Mouse (Mus musculus): ENCODE data around the gene Capg. TPM values are rescaled to one million over a fixed set of nuclear protein-coding genes. Genes with fewer than 3 reads are reported as not detected.

Gene Capg
- polyA plus RNA-seq, 1 experiment from 2014 or later: 75.8 TPM

DNA sequence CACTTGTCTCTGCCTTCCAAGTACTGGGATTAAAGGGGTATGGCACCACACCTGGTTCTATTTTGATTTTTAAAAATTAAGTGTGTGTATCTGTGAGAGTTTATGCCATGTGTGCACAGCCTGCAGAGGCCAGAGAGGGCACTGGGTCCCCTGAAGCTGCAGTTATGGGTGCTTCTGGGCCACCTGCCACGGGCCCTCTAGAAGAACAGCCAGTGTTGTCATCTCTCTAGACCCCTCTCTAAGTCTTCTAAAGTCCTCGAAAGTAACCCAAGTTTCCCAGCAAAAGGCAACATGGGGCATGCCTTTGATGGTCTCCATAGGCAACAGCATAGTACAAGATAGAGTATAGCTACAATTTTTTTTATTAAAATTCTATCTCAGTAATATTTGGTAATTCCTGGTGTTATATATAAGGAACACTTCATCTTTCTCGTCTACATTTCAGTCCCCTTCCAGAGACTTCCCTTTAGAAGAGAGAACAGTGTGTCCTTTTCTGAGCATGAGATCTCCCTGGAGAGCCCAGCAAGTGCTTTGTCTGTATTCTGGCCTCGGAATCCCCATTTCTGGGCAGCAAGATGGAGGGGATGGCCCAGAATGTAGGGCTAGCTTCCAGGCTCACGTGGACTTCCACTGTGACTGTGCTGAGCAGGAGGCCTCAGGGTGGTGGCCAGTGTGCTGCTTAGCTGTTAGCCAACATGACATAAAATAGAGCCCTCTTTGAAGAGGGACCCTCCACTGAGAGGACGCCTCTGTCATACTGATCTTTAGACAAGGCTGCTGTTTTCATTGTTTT, 49.0 kb downstream of the Capg start:
- no peaks in the 10 kb centered on the region for H3K27me3 ChIP-seq (ENCODE audit: control insufficient read depth, insufficient read depth, low read depth, low read length)
- H3K4me3 ChIP-seq (ENCODE audit: low read length): no peak overlapping the region
- peaks cover 11% of the 10 kb centered on the region for H3K4me1 ChIP-seq (replicated peaks; ENCODE audit: control insufficient read depth, insufficient read depth, low read length)
- WGBS: 73% methylated on average over 6 of the region's 6 CpGs
- no peaks in the 10 kb centered on the region for H3K9me3 ChIP-seq (ENCODE audit: control insufficient read depth, low read length)
- no peak overlapping the region for H3K9ac ChIP-seq (ENCODE audit: low read length)
- H3K36me3 ChIP-seq (ENCODE audit: control insufficient read depth, insufficient read depth, low read length): no peaks in the 10 kb centered on the region
- ATAC-seq (ENCODE audit: low read depth): no peak
- no peak overlapping the region for H3K4me2 ChIP-seq (ENCODE audit: low read depth, low read length)
- no peak overlapping the region for H3K27ac ChIP-seq (ENCODE audit: low read length)

DNA sequence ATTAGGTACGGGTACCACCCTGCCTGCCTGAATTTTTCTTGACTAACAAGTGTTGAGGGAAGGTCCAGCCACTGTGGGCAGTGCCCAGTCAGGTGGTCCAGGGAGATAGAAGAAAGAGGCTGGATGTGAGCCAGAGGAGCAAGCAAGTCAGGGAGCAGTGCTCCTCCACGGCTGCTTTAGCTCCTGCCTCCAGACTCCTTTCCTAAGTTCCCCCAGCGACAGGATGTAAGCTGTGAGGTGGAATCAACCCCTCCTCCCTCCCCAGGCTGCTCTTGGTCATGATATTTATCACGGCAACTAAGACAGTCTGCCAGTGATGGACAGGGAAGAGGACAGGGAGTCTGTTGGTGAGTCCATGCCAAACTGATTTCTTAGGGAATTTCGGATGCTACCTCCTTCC, 49.7 kb downstream of the Capg start:
- Histone ChIP-seq H3K4me1 (replicated peaks; ENCODE audit: control insufficient read depth, insufficient read depth, low read length) (peaks cover 14% of the 10 kb centered on the region), H3K4me2 (ENCODE audit: low read depth, low read length) (no peak overlapping the region), H3K27me3 (ENCODE audit: control insufficient read depth, insufficient read depth, low read depth, low read length) (no peaks in the 10 kb centered on the region), H3K27ac (ENCODE audit: low read length) (no peak overlapping the region), H3K9ac (ENCODE audit: low read length) (no peak overlapping the region), H3K36me3 (ENCODE audit: control insufficient read depth, insufficient read depth, low read length) (no peaks in the 10 kb centered on the region), H3K4me3 (ENCODE audit: low read length) (no peak overlapping the region), H3K9me3 (ENCODE audit: control insufficient read depth, low read length) (no peaks in the 10 kb centered on the region)
- no peak for ATAC-seq (ENCODE audit: low read depth)
- 45% methylated on average over 5 of the region's 5 CpGs for WGBS

DNA sequence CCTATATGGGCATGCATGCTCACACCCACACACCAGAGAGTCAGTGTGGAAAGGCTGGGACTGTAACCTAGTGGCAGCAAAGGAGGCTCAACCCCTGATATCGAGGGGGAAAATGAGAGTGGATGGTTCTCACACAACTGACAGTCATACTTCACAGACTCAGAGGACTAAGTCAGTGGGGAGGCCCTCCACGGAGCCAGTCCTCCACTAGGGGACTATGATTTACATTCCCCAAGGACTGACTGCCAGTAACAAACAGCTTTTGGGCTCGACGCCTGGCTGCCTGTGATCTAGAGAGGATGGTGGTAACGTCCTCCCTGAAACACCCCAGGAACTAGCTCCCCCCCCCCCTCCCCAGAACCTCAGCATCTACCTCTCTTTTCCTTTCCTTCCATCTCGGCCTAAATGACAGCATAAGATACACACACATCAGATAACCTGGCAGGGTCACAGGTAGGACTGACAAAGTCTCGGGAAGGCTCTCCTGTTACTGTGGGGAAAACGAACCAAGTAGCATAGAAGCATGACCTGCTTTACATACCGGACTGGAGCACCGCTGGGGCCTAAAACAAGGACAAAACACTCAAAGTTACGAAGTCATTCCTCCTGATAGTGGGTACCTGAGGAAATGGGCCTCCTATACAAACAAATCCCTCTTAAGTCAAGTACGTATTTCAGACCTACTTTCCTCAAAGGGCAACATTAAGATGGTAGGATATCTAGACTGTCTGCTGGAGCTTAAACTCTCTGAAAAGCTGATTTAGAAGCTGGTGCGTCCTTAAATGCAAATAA, 53.1 kb downstream of the Capg start:
- Histone ChIP-seq H3K4me1 (replicated peaks; ENCODE audit: control insufficient read depth, insufficient read depth, low read length) (peaks cover 19% of the 10 kb centered on the region), H3K27me3 (ENCODE audit: control insufficient read depth, insufficient read depth, low read depth, low read length) (no peaks in the 10 kb centered on the region), H3K4me2 (ENCODE audit: low read depth, low read length) (peak overlapping the region; percentile 81), H3K9me3 (ENCODE audit: control insufficient read depth, low read length) (no peaks in the 10 kb centered on the region), H3K36me3 (ENCODE audit: control insufficient read depth, insufficient read depth, low read length) (no peaks in the 10 kb centered on the region), H3K4me3 (ENCODE audit: low read length) (peak overlapping the region; percentile 73), H3K9ac (ENCODE audit: low read length) (peak overlapping the region; percentile 77), H3K27ac (ENCODE audit: low read length) (peak overlapping the region; percentile 60)
- ATAC-seq (ENCODE audit: low read depth): peak; percentile 34
- 17% methylated on average over 13 of the region's 13 CpGs for WGBS

DNA sequence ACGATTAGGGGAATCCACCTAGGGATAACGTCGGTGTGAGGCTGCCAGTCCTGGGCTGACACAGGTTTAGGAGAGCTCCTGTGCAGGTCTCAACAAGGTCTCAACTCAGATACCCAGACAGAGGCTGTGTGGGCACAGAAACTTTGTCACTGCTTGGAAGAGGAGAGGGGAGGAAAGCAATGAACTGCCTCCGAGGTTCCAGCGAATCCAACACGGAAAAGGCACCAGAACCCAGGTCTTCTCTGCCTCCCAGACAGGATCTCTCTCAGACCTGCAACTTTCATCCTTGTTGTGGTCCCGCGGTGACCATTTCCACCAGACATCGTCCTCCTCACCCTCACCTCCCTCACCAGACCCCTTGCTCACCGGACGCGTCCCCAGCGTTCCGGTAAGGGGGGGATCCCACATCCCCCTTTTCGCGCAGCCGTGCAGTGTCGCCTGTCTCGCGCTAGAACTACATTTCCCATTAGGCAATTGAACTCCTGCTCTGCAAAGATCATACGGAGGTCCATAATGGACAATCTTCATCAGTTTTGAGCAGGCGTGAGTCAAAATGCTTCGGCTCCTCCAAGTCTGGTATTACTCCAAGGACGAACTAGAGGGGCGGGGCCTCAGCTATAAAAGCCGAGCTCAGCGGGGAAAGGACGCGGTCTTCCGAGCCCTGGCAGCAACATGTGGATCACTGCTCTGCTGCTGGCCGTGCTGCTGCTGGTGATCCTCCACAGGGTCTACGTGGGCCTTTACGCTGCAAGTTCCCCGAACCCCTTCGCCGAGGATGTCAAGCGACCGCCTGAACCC, 54.0 kb downstream of the Capg start, which contains the start of the genes Elmod3 and Retsat:
Gene Elmod3, minus strand, starts transcription at position 458 of the 798 bp plus-strand sequence.
Gene Retsat, plus strand, starts transcription at position 520 of the 798 bp plus-strand sequence.
- Histone ChIP-seq H3K9me3 (ENCODE audit: control insufficient read depth, low read length) (no peaks in the 10 kb centered on the region), H3K27ac (ENCODE audit: low read length) (peak within 1 kb of the TSS; percentile 93), H3K4me3 (ENCODE audit: low read length) (peak within 1 kb of the TSS; percentile 73), H3K36me3 (ENCODE audit: control insufficient read depth, insufficient read depth, low read length) (no peaks in the 10 kb centered on the region), H3K4me1 (replicated peaks; ENCODE audit: control insufficient read depth, insufficient read depth, low read length) (peaks cover 19% of the 10 kb centered on the region), H3K27me3 (ENCODE audit: control insufficient read depth, insufficient read depth, low read depth, low read length) (no peaks in the 10 kb centered on the region), H3K4me2 (ENCODE audit: low read depth, low read length) (peak within 1 kb of the TSS; percentile 81), H3K9ac (ENCODE audit: low read length) (peak within 1 kb of the TSS; percentile 77)
- WGBS: under 1% methylated on average over 38 of the region's 38 CpGs
- ATAC-seq (ENCODE audit: low read depth): peak; percentile 90

DNA sequence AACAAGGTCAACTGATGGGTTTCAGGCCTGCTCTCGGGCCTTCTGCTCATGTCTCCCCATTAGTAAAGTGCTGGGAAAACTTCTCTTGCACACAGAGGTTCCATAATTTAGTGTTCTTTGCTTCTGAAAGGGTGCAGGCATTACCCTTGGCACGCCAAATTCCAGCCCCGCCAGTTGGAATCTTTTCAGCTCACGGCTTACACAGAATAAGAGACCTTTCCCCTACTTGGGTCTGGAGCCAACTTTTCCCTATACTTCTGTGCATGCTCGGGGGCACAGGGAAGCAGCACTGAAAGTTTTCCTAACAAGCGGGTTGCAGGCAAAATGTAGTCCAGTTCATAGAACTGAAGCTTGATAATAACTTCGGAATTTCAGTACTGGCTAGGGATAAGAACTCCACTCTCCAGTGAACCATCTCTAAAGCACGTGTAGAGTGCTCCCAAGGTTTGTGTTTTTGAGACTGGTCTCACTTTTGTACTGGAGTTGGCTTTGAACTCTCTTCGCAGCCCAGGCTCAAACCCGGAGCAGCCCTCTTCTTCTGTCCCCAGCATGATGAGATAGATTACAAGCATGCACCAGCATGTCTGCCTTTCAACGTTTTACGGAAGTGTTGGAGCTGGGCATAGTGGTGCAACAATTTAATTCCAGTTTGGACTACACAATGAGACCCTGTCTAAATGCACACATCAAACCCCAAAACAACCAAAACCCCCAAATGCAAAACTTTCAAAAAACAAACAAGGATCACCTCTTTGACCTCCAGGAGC, 54.8 kb downstream of the Capg start:
- Histone ChIP-seq H3K27ac (ENCODE audit: low read length) (peak overlapping the region; percentile 93), H3K4me2 (ENCODE audit: low read depth, low read length) (peak overlapping the region; percentile 81), H3K9ac (ENCODE audit: low read length) (peak overlapping the region; percentile 75), H3K9me3 (ENCODE audit: control insufficient read depth, low read length) (no peaks in the 10 kb centered on the region), H3K27me3 (ENCODE audit: control insufficient read depth, insufficient read depth, low read depth, low read length) (no peaks in the 10 kb centered on the region), H3K36me3 (ENCODE audit: control insufficient read depth, insufficient read depth, low read length) (no peaks in the 10 kb centered on the region), H3K4me3 (ENCODE audit: low read length) (peak overlapping the region; percentile 73), H3K4me1 (replicated peaks; ENCODE audit: control insufficient read depth, insufficient read depth, low read length) (peaks cover 19% of the 10 kb centered on the region)
- ATAC-seq (ENCODE audit: low read depth): peak; percentile 65
- WGBS: 29% methylated on average over 12 of the region's 12 CpGs

DNA sequence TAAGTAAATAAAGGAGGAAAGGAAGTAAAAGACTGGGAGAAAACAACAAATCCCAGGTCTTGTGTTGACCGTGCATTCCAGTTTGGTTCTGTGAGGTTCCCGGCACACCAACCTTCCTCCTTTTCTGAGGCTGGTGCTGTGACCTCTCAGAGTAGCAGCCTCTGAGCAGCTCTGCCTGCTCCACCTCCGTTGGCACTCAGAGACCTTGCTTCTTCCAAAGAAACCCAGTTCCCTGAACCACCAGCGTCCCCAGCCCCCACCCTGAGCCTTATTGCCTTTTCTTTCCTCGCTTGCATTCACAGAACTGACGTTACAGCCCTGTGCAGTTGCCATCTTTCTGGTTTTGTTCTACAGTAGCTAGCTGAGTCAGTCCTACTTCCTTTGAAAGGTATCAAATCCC, 56.0 kb downstream of the Capg start:
- H3K4me1 ChIP-seq (replicated peaks; ENCODE audit: control insufficient read depth, insufficient read depth, low read length): peaks cover 19% of the 10 kb centered on the region
- no peak overlapping the region for H3K4me3 ChIP-seq (ENCODE audit: low read length)
- no peaks in the 10 kb centered on the region for H3K9me3 ChIP-seq (ENCODE audit: control insufficient read depth, low read length)
- no peak overlapping the region for H3K27ac ChIP-seq (ENCODE audit: low read length)
- H3K9ac ChIP-seq (ENCODE audit: low read length): no peak overlapping the region
- 71% methylated on average over 6 of the region's 6 CpGs for WGBS
- no peak for ATAC-seq (ENCODE audit: low read depth)
- H3K4me2 ChIP-seq (ENCODE audit: low read depth, low read length): no peak overlapping the region
- no peaks in the 10 kb centered on the region for H3K27me3 ChIP-seq (ENCODE audit: control insufficient read depth, insufficient read depth, low read depth, low read length)
- 0 out of 2 replicates have a peak, but pooled peaks cover 3% of the 10 kb centered on the region for H3K36me3 ChIP-seq (ENCODE audit: control insufficient read depth, insufficient read depth, low read length)

DNA sequence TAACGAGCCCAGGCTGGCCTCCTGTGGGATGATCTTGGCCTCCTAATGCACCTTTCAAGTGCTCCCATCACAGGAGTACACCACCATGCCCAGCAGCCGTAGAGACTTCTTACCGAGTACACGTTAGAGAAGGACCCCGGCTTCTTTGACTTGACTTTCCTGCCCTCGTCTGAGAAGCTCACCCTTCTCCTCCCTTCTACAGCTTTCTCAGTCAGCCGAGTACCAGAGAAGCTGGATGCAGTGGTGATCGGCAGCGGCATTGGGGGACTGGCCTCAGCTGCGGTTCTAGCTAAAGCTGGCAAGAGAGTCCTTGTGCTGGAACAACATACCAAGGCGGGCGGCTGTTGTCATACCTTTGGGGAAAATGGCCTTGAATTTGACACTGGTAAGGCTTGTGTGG, 56.6 kb downstream of the Capg start:
- H3K4me3 ChIP-seq (ENCODE audit: low read length): no peak overlapping the region
- no peak overlapping the region for H3K4me2 ChIP-seq (ENCODE audit: low read depth, low read length)
- no peak overlapping the region for H3K27ac ChIP-seq (ENCODE audit: low read length)
- ATAC-seq (ENCODE audit: low read depth): no peak
- H3K4me1 ChIP-seq (replicated peaks; ENCODE audit: control insufficient read depth, insufficient read depth, low read length): peaks cover 19% of the 10 kb centered on the region
- no peak overlapping the region for H3K9ac ChIP-seq (ENCODE audit: low read length)
- 79% methylated on average over 12 of the region's 12 CpGs for WGBS
- H3K36me3 ChIP-seq (ENCODE audit: control insufficient read depth, insufficient read depth, low read length): 0 out of 2 replicates have a peak, but pooled peaks cover 7% of the 10 kb centered on the region
- no peaks in the 10 kb centered on the region for H3K27me3 ChIP-seq (ENCODE audit: control insufficient read depth, insufficient read depth, low read depth, low read length)
- no peaks in the 10 kb centered on the region for H3K9me3 ChIP-seq (ENCODE audit: control insufficient read depth, low read length)

DNA sequence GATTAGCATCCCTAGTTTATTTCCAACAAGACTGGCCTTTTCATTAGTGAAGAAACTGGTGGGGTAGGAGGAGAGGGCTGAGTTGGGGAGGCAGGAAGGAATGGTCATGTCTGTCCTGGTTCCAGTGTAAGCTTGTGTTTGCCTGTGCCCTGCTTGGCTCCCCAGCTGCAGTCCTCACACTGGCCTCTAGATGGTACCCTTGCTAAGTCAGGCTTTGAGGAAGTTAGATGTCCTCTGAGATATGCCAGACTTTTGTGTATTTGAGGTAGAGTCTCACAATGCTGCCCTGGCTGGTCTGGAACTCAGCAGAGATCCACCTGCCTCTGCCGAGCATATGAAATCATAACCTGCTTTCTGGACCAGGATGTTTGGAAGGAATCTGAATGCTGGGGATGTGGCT, 57.5 kb downstream of the Capg start:
- no peak overlapping the region for H3K4me2 ChIP-seq (ENCODE audit: low read depth, low read length)
- no peak for ATAC-seq (ENCODE audit: low read depth)
- peaks cover 17% of the 10 kb centered on the region for H3K4me1 ChIP-seq (replicated peaks; ENCODE audit: control insufficient read depth, insufficient read depth, low read length)
- 45% methylated on average over 1 of the region's 1 CpGs for WGBS
- H3K9ac ChIP-seq (ENCODE audit: low read length): no peak overlapping the region
- no peaks in the 10 kb centered on the region for H3K27me3 ChIP-seq (ENCODE audit: control insufficient read depth, insufficient read depth, low read depth, low read length)
- H3K9me3 ChIP-seq (ENCODE audit: control insufficient read depth, low read length): no peaks in the 10 kb centered on the region
- H3K4me3 ChIP-seq (ENCODE audit: low read length): no peak overlapping the region
- no peak overlapping the region for H3K27ac ChIP-seq (ENCODE audit: low read length)
- peaks cover 12% of the 10 kb centered on the region for H3K36me3 ChIP-seq (ENCODE audit: control insufficient read depth, insufficient read depth, low read length)

All from lung, embryonic 16.5 days (tissue).